Mouse (Mus musculus): ENCODE results near the gene Gm20388. TPM values are rescaled to one million over a fixed set of nuclear protein-coding genes. Genes with fewer than 3 reads are reported as not detected.

Gm20388 gene
- total RNA-seq, 2 experiments from 2014 or later: 4.4 to 7.8 TPM

DNA sequence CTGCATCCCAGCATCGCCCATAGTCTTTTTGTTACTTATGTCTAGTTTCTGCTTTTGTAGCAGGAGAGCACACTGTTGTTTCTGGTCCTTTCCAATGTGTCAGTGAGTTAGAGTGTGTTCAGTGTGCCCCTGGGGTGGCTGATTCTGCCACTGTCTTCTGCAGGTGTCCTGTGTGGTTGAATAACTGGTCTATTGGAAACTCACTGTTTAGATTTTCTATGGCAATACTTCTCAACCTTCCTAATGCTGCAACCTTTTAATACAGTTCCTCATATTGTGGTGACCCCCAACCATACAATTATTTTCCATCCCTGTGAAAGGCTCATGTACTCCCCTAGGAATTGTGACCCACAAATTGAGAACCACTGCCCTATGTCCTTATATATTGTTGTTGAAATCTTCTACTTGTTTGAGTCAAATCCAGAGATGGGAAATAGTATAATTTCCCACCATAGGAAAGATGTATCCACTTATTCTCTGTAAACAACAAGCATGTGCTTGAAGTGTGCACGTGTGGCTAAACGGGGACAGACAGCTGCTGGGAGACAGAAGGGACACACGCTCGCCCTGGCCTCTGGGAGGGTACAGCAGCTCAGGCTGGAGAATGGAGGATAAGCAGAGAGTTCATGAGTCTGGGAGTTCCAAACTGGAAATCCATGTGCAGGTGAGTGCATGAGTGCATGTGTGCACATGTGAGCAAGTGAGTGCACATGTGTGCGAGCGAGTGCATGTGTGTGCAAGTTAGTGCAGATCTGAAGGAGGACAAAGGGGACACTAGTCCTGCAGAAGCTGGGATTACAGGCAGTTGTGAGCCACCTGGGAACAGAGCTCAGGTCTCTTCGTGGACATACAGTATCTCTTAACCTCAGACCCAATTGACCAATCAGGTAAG is 1931.7 kb downstream of the Gm20388 start:
- no peak for DNase-seq (ENCODE audit: low spot score in 2 of 2)

DNA sequence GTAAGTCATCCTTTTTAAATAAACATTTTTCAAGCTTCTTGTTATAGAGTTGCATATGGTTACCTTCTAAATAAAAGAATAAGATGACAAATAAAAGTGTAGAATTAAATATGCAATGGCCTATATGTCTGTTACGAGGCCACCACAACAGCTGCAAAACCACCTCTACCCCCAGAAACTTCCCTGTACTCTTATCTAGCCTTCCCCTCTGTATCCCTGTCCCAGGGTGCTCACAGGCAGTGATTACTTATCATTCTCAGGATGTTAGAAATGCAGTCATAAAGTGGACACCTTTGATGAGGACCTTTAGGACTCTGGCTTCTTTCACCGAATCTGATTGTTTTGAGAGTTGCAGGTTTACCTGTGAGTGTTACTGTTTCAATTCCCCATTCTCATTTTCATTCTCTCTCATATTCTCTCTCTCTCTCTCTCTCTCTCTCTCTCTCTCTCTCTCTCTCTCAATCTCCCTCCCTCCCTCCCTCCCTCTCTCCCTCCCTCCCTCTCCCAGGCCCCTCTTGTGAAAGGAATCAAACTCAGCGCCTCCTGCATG is 1932.6 kb downstream of the Gm20388 start:
- DNase-seq (ENCODE audit: low spot score in 2 of 2): no peak

DNA sequence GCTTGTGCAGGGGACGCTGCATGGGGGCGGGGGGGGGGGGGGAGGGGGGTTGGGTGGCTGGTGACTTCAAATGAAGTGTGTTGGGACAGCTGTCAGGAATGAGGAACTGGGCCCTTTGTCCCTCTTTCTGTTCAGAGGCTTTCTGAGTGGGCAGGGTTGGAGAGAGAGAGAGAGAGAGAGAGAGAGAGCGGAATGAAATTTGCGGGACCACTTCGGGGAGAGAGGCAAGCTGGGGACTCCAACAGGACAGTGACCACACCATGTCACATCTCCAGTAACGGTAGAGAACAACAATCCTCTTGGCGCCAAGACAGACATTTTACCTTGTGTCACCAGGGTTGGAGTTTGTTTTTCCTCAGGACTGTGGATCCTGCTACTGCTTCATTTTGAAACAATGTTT is 1934.1 kb downstream of the Gm20388 start:
- DNase-seq (ENCODE audit: low spot score in 2 of 2): no peak

DNA sequence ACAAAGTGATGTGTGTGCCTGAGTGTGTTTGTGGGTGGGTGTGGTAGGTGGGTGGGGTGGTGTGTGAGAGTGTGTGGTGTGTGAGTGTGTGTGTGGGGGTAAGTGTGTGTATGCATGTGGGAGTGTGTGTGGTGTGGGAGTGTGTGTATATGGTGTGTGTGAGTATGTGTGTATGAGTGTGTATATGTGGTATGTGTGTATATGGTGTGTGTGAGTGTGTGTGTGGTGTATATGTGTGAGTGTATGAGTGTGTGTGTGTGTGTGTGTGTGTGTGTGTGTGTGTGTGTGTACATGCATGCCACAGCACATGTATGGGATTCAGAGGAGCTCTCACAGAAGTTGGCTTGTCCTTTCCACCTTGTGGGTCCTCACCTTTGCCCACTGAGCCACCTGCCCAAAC is 1936.2 kb downstream of the Gm20388 start:
- DNase-seq (ENCODE audit: low spot score in 2 of 2): no peak

DNA sequence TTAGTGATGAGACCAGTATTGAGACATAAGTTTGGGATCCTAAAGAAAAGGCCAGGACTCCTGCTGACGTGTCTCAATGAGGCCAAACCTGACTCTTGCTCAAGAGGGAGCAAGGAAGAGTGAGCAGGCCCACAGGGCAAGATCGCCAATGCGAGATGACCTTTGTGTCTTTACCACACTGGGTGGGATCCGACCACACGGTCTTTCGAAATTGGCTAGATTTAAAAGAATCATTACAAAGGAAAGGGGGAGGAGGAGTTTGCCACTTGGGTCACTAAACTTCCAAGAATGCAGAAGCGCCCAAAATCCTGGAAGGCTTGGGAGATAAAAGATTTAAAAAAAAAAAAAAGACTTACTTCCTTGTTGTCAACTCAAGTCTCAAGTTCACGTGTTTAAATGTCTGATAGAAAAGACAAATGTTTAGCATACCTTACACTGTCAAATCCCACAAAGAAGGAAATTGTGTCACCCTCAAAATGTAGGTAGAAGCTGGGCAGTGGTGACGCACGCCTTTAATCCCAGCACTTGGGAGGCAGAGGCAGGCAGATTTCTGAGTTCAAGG is 1936.7 kb downstream of the Gm20388 start:
- DNase-seq (ENCODE audit: low spot score in 2 of 2): no peak

DNA sequence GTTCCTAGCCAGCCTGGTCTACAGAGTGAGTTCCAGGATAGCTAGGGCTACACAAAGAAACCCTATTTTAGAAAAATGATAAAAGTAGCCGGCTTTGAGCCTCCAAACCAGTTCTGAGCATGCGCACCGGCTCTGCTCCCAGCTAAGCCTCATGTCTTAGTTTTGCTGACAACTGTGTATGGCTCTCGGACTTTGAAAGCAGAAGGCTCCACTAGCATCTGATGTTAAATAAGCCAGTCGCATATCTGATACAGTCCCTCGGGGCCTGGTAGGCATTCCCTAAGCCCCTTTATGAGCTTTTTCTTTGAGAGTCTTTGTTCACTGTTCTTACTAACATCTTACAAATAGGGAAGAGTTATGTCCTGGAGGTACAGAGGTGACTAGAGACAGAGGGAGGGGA is 1937.3 kb downstream of the Gm20388 start:
- no peak for DNase-seq (ENCODE audit: low spot score in 2 of 2)

DNA sequence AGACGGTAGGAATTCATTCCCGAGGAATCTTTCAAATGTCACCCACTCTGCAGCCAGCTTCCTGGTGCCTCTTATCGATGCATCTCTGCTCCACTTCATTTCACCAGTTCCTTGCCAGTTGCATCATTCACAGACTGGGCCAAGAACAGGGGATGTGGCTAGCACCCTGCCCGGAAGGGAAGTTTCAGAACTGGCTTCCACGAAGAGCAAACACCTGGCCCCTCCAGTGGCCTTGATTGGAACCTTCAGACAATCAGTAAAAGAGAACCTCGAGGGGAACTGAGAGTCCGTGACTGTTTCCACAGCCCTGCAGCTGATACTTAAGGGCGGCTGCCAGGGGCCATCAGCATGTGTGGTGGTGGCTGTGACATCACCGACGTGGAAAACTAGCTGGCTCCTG is 1937.9 kb downstream of the Gm20388 start:
- no peak for DNase-seq (ENCODE audit: low spot score in 2 of 2)

DNA sequence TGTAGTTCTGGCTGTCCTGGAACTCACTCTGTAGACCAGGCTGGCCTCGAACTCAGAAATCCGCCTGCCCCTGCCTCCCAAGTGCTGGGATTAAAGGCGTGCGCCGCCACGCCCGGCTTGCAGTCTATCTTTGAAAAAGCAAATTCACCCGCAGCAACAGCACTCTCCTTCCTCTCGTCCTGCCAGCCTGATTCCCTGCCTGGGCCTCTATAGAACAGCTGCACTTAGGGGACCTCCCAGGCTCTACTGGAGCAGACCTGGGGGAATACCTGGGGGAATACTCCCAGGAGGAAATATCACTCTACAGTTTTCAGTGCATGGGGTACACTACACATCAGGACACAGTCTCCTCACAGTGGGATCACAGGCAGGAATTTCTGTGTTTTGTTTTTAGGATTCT is 1938.7 kb downstream of the Gm20388 start:
- DNase-seq (ENCODE audit: low spot score in 2 of 2): no peak

DNA sequence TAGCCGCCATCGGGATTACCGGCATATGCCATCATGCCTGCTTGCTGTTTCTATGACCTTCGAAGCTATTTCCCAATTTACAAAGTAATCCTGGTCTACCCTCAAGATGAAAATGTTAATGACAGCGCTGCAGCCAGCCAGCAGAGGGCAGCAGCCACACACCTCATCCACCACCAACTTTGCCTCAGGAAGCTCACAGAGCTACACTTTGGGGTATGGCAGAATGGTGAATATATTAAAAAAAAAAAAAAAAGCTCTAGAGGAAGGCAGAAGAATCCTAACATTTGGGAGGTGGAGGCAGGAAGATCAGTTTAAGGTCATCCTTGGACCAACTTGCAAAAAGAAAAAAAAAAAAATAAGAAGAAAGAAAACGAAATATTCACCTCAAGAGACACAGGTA is 1939.4 kb downstream of the Gm20388 start:
- DNase-seq (ENCODE audit: low spot score in 2 of 2): peak; percentile 75 to 80

DNA sequence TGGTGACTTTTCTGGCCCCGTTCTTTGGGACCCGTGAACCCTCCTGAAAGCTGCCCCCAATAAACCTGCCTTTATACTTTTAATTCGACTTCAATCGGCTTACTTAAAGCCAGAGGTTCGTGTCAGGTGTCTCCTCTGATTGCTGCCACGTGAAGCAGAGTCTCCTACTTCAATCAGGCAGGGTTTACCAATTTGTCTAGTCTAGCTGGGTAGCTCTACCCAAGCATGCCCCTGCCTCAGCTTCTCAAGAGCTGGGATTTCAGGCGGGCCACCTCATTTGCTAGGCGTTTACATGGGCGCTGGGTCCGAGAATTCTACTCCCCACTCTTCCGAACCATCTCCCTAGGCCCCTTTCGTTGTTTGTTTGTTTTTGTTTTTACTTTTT is 1939.8 kb downstream of the Gm20388 start:
- no peak for DNase-seq (ENCODE audit: low spot score in 2 of 2)

DNA sequence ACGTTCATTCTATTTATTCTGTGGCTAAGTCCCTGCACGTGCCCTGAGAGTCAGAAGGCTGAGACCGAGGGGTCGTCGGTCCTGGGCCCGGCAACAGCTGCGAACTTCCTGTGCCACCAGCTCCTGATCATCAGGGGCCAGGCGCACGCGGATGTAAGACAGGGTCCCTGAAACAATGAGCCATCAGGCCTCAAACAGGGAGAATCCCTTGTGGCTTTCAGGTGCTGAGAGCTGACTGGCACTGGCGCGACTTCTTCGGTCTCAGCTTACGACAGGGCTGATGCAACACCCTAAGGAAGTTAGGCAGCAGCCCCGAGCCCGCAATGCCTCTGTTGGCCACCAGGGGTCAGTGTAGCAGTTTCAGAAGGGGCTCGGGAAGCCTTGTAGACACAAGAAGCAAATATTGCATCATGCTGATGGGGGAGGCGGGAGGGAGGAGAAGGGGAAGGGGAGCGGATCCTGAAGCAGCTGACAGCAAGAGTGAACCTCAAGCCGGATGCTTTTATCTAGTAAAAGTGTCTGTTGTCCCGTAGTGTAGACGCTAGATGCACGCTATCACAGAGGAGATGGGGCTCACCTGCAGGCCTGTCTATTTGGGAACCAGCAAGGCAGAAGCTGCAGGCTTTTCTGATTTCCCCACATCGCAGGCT is 1940.3 kb downstream of the Gm20388 start:
- peak; percentile 96 to 99 for DNase-seq (ENCODE audit: low spot score in 2 of 2)

DNA sequence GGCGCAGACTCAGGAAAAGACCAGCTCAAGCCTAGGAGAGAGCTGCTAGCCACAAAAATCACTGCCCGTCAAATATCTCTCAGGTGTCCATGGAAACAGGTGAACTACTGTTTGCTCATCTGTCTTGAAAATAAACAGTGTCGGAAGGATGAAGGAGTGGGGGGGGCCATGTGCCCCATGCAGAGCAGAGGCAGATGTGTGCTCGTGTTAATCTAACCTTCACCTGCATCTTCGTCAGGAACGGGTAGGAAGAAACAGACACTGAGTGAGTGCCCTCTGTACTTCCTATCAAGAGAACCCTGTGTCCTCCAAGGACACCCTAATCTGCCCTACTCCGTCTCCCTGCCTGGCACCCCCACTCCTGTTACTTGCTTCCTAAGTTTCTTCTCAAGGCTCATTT is 1941.1 kb downstream of the Gm20388 start:
- no peak for DNase-seq (ENCODE audit: low spot score in 2 of 2)

DNA sequence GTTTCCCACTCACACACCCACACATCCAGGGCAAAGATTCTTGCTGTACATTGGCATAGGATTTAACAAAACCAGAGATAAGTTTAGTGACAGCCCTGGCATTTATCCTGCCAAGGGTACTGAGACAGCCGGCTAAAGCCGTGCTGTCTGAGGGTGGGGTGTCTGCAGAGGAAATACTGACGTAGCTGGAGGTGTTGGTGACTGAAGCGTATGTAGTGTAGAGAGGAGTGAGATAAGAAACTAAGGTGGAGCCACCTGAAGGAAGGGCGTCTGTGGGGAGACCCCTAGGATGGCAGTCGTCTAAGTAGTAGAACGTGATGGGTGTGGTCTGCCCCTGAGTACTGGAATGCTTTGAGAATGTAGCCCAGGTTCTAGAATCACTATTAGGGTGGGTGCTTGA is 1941.8 kb downstream of the Gm20388 start:
- no peak for DNase-seq (ENCODE audit: low spot score in 2 of 2)

DNA sequence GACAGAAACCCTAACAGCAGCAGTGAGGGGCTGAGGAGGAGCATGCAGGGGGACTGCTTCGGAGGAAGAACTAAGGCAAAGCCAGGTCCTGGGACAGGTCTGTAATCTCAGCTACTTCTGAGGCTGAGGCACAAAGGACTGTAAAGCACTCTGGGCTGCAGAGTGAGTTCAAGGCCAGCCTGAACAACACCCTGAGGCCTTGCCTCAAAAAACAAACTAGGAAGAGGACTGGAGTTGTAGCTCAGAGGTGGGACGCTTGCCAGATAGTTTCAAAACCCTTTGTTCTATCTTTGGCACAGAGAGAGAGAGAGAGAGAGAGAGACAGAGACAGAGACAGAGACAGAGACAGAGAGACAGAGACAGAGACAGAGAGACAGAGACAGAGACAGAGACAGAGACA is 1942.9 kb downstream of the Gm20388 start:
- no peak for DNase-seq (ENCODE audit: low spot score in 2 of 2)

DNA sequence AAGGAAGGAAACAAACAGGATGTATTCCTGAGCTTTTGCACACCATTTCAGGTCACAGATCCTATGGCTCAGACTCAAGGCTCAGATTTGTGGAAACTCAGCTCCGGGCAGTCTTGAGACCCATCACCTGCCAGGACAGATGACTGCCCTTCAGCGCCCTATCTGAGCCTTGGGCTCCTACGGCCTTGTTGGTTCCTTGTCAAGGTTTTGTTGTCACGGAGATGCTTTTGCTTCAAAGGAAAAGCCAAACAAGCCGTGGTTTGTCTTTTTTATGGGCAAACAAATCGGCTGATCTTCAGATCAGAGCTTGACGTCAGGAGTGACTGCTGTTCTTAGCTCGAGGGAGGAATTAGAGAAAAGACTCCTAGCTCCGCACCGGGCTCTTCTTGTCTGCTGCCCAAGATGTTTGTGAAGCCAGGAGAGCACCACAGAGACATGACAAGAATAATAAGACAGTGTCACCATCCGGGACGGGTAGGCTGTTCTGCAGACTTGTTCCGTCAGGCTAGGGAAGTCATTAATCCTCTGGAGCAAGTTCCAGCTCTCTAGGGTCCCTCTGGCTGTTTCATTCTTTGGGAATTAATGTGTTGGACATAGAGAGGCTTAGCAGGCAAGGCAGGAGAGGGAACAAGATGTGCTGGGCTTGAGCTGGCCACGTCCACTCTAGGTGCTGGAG is 1945.6 kb downstream of the Gm20388 start:
- DNase-seq (ENCODE audit: low spot score in 2 of 2): no peak

DNA sequence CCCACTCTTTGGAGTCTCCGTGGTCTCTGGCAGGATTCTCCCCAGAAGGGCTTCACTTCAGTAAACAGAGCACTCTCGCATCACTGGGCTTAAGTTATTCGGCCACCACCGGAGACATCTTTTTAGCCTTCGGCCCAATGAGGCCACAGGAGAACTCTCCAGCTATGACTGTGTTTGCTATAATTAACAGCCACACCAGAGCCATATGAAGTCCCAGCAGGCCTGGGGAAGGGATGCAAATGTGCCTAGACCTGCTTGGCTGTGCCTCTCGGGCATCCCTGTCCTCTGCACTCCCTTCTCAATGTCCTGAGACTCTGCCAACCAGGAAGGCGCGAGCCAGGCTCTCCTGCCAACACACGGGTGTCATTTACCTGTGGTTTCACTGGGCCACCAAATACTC is 1946.7 kb downstream of the Gm20388 start:
- no peak for DNase-seq (ENCODE audit: low spot score in 2 of 2)

DNA sequence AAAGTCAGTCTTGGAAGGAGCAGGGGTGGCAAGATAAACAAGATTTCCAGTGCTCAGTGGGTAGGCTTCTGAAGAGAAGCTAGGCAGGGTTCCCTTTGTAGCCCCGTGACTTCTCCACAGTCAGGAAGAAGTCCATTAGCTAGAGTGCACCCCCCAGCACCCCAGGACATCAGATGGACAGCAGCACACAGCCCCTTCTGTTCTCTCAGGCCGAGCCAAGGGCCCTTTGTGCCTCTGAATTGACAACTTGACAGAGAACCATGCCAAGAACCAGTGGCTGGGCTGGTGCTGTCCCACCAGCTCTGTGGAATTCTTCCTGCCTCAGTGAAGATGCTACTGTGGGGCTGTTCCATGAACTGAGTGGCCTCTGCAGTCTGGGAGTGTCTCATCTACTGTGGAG is 1947.1 kb downstream of the Gm20388 start:
- no peak for DNase-seq (ENCODE audit: low spot score in 2 of 2)

DNA sequence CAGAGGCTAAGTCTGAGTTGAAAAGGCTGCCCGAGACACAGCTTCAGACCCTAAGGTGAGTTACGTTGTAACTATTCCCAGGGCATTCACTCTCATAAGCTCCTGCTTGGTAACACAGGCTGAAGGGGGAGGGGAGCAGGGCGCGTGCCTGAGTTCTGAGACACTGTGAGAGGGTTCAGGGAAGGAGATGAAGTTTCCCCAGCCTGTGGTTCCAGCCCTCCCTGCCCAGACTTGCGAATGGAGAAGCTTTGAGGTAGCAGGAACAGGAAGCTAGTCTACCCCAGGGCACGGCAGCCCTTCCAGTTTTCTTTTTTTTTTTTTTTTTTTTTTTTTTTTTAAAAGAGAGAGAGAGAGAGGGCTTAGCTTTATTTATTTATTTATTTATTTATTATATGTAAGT is 1950.6 kb downstream of the Gm20388 start:
- no peak for DNase-seq (ENCODE audit: low spot score in 2 of 2)

DNA sequence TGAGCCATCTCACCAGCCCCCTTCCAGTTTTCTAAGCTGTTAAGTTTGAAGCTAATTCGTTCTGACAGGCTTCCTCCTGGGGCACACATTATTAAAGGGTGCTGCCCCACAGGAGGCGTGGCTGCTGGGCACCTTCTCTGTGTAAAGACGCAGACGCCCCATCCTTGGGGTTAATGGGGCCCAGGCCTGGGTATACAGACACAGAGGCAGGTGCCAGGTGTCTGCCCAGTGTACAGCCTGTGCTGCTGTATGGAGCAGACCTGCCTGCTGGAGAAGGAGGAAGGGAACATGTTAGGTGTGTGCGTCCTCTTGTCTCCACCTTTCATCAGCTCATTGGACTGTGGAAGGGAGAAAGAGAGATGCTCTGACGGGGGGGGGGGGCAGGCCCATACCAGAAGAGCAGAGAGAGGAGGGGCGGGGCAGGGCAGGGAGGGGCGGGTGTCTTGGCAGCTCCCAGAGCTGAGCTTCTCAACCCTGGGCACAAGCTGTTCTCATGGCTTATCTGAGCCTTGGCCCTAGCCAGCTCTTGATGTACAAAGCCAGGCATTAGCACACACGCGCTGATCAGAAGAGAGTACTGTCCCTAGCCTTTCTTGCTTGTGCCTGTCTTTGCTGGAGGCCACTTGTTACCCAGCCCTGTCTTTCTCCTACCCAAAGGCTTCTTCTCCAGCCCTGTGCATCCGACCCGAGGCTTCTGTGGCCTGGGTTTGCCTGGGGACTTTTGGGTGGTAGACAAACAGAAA is 1951.3 kb downstream of the Gm20388 start:
- DNase-seq (ENCODE audit: low spot score in 2 of 2): no peak

DNA sequence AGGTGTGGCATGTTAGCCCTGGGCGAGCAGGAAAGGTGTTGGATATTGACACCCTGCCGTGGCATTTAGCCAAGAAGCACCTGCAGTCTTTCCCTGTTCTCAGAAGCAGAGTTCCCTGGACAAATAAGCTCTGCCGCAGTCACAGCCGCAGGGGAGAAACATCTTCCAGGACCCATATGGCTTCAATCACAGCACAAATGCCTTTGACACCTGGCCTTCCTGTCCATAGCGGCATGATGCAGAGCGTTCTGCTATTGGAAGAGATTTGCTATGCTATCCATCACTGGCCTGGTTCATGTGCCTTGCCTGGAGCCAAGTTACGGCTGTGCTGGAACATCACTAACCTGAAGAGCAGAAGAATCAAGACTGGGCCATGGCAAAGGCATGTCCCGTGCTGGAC is 1954.7 kb downstream of the Gm20388 start:
- DNase-seq (ENCODE audit: low spot score in 2 of 2): no peak

DNA sequence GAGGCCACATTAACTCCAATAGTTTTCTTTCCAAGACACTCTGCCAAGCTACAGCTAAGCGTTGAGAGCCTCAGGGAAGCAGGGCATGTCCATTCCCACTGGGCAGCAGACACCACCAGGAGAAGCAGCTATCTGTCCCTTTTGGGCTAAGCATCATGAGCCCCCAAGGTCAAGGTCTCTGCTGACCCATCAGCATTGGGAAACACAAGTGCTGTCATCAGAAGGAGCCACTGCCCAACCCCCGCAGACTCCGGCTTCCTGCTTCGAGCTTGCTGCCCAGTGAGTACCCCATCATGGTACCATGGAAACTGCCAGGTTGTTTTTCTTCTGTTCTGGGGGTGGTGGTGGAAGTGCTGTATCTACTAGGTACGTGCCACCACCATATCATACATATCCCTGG is 1957.6 kb downstream of the Gm20388 start:
- DNase-seq (ENCODE audit: low spot score in 2 of 2): no peak
